Mouse (Mus musculus): ENCODE data around the gene Tmem163. TPM values are rescaled to one million over a fixed set of nuclear protein-coding genes. Genes with fewer than 3 reads are reported as not detected.

Gene Tmem163
- polyA plus RNA-seq, 1 experiment: 5.7 TPM

- no peak for TF ChIP-seq POLR2A (IDR thresholded peaks at IDR 0.05; ENCODE audit: borderline replicate concordance, control insufficient read depth, low read depth, low read length)
- TF ChIP-seq CTCF (IDR thresholded peaks at IDR 0.05; ENCODE audit: control insufficient read depth, insufficient read depth, low read length): no peak
- H3K4me3 ChIP-seq (replicated peaks; ENCODE audit: control insufficient read depth, low read depth, low read length): no peak overlapping the region
- peaks cover 2% of the 10 kb centered on the region; the same call in 1 of the 2 replicates for H3K4me1 ChIP-seq (ENCODE audit: control insufficient read depth, insufficient read depth, low read length)
- no peak overlapping the region for H3K27ac ChIP-seq (ENCODE audit: control insufficient read depth, insufficient read depth, low read depth, low read length, poor library complexity)
- WGBS: 19% methylated on average over 4 of the region's 4 CpGs
Observed at GRCm38 (mm10) chr1:127470175-127470574, 209.2 kb downstream of the Tmem163 start.

GRCm38 (mm10) chr1:127467238-127467637 is 212.1 kb downstream of the Tmem163 start:
- WGBS: 88% methylated on average over 5 of the region's 5 CpGs
- no peak overlapping the region for H3K4me3 ChIP-seq (replicated peaks; ENCODE audit: control insufficient read depth, low read depth, low read length)
- TF ChIP-seq CTCF (IDR thresholded peaks at IDR 0.05; ENCODE audit: control insufficient read depth, insufficient read depth, low read length): no peak
- TF ChIP-seq POLR2A (IDR thresholded peaks at IDR 0.05; ENCODE audit: borderline replicate concordance, control insufficient read depth, low read depth, low read length): no peak
- peaks cover 2% of the 10 kb centered on the region; the same call in 1 of the 2 replicates for H3K4me1 ChIP-seq (ENCODE audit: control insufficient read depth, insufficient read depth, low read length)
- H3K27ac ChIP-seq (ENCODE audit: control insufficient read depth, insufficient read depth, low read depth, low read length, poor library complexity): no peak overlapping the region

DNA sequence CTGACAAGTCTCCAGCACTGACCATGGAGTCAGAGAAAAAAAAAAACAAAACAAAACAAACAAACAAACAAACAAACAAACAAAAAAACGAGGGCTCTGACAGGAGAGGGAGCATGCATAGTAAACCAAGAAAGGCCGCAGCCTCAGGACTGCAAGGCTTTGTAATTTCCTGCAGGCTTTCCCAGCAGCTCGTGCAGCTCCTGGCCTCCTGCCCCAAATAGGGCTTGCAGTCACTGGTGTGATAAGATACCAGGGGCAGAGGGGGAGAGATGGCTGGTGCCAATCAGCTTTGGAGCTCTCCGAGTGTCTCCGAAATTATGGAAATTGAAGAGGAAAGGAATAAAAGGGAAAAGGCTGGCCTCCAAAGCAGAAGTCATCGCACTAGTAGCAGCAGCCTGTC is 214.1 kb downstream of the Tmem163 start:
- Histone ChIP-seq H3K4me3 (replicated peaks; ENCODE audit: control insufficient read depth, low read depth, low read length) (no peak overlapping the region), H3K27ac (ENCODE audit: control insufficient read depth, insufficient read depth, low read depth, low read length, poor library complexity) (no peak overlapping the region), H3K4me1 (ENCODE audit: control insufficient read depth, insufficient read depth, low read length) (peaks cover 2% of the 10 kb centered on the region; the same call in 1 of the 2 replicates)
- TF ChIP-seq CTCF (IDR thresholded peaks at IDR 0.05; ENCODE audit: control insufficient read depth, insufficient read depth, low read length) (no peak), POLR2A (IDR thresholded peaks at IDR 0.05; ENCODE audit: borderline replicate concordance, control insufficient read depth, low read depth, low read length) (no peak)
- WGBS: 74% methylated on average over 6 of the region's 6 CpGs

DNA sequence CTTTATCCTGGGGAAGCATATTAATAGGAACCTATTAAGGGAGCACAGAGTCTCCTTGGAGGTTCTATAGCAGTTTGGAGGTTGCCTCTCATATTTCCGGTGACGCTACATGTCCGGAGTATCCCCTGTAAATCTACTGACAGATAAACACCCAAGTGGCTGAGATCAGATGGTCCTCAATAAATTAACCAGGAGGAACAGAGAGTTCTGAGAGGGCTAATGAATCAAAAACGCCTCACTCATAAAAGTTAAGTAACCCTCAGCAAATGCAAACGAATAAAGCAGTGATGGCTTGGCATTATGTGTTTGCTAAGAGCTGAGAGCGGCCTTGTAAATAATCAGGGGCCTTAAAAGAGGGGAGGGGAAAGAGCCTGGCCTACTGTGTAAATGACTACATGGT is 215.3 kb downstream of the Tmem163 start:
- WGBS: 79% methylated on average over 6 of the region's 6 CpGs
- Histone ChIP-seq H3K4me3 (replicated peaks; ENCODE audit: control insufficient read depth, low read depth, low read length) (no peak overlapping the region), H3K4me1 (ENCODE audit: control insufficient read depth, insufficient read depth, low read length) (no peaks in the 10 kb centered on the region), H3K27ac (ENCODE audit: control insufficient read depth, insufficient read depth, low read depth, low read length, poor library complexity) (no peak overlapping the region)
- TF ChIP-seq CTCF (IDR thresholded peaks at IDR 0.05; ENCODE audit: control insufficient read depth, insufficient read depth, low read length): no peak
- TF ChIP-seq POLR2A (IDR thresholded peaks at IDR 0.05; ENCODE audit: borderline replicate concordance, control insufficient read depth, low read depth, low read length): no peak

DNA sequence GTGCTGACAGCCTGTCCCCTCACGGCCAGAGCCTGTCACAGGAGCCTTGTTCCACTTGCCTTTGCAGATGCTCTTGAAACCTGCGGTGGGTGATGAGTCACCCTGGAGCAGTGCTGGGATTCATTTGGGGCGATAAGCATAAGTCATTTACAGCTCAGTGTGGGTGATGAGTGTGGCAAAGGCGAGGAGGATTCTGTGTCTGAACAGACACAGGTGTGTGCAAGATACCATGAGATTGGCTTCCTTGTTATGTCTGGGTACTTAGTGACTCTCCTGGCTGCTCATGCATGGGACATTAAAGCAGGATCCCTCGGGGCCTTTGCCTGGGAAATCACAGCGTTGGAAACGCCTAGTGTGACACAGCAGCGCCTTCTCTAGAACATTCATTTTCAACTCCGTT is 218.3 kb downstream of the Tmem163 start:
- H3K27ac ChIP-seq (ENCODE audit: control insufficient read depth, insufficient read depth, low read depth, low read length, poor library complexity): no peak overlapping the region
- H3K4me3 ChIP-seq (replicated peaks; ENCODE audit: control insufficient read depth, low read depth, low read length): no peak overlapping the region
- H3K4me1 ChIP-seq (ENCODE audit: control insufficient read depth, insufficient read depth, low read length): no peaks in the 10 kb centered on the region
- WGBS: 81% methylated on average over 9 of the region's 9 CpGs
- TF ChIP-seq POLR2A (IDR thresholded peaks at IDR 0.05; ENCODE audit: borderline replicate concordance, control insufficient read depth, low read depth, low read length): no peak
- no peak for TF ChIP-seq CTCF (IDR thresholded peaks at IDR 0.05; ENCODE audit: control insufficient read depth, insufficient read depth, low read length)

GRCm38 (mm10) chr1:127459576-127459975 is 219.8 kb downstream of the Tmem163 start:
- TF ChIP-seq CTCF (IDR thresholded peaks at IDR 0.05; ENCODE audit: control insufficient read depth, insufficient read depth, low read length) (no peak), POLR2A (IDR thresholded peaks at IDR 0.05; ENCODE audit: borderline replicate concordance, control insufficient read depth, low read depth, low read length) (no peak)
- H3K27ac ChIP-seq (ENCODE audit: control insufficient read depth, insufficient read depth, low read depth, low read length, poor library complexity): no peak overlapping the region

DNA sequence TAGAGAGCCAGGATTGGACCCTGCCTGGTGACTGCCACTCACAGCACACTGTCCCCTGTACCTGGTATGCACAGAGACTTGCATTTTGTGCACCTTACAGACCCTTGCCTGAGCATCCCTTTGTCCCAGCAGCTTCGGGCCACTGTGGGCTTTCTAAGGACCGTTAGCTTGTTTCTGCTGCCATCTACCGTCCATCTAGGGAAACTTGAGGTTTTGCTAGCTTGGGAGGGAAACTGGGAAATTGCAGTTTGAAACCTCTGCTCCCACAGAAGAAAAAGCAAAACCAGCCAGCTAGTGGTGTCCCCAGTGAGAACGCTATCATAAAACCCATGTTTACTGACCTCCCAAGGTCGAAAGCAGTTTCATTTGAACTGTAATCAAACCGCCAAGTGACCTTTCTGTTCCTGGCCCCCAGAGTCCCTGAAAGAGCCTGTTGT is 220.3 kb downstream of the Tmem163 start:
- no peaks in the 10 kb centered on the region for H3K4me1 ChIP-seq (ENCODE audit: control insufficient read depth, insufficient read depth, low read length)
- TF ChIP-seq CTCF (IDR thresholded peaks at IDR 0.05; ENCODE audit: control insufficient read depth, insufficient read depth, low read length) (peak; percentile 58), POLR2A (IDR thresholded peaks at IDR 0.05; ENCODE audit: borderline replicate concordance, control insufficient read depth, low read depth, low read length) (no peak)

More at GRCm38 (mm10) chr1:127459576-127459975, 219.8 kb downstream of the Tmem163 start:
- H3K4me3 ChIP-seq (replicated peaks; ENCODE audit: control insufficient read depth, low read depth, low read length): no peak overlapping the region
- no peaks in the 10 kb centered on the region for H3K4me1 ChIP-seq (ENCODE audit: control insufficient read depth, insufficient read depth, low read length)
- 88% methylated on average over 7 of the region's 7 CpGs for WGBS

GRCm38 (mm10) chr1:127453397-127453796 is 226.0 kb downstream of the Tmem163 start:
- WGBS: 88% methylated on average over 6 of the region's 6 CpGs

More for the DNA sequence above, 220.3 kb downstream of the Tmem163 start:
- Histone ChIP-seq H3K27ac (ENCODE audit: control insufficient read depth, insufficient read depth, low read depth, low read length, poor library complexity) (no peak overlapping the region), H3K4me3 (replicated peaks; ENCODE audit: control insufficient read depth, low read depth, low read length) (no peak overlapping the region)
- 26% methylated on average over 6 of the region's 6 CpGs for WGBS

More at GRCm38 (mm10) chr1:127453397-127453796, 226.0 kb downstream of the Tmem163 start:
- no peaks in the 10 kb centered on the region for H3K4me1 ChIP-seq (ENCODE audit: control insufficient read depth, insufficient read depth, low read length)
- no peak overlapping the region for H3K27ac ChIP-seq (ENCODE audit: control insufficient read depth, insufficient read depth, low read depth, low read length, poor library complexity)
- H3K4me3 ChIP-seq (replicated peaks; ENCODE audit: control insufficient read depth, low read depth, low read length): no peak overlapping the region
- TF ChIP-seq CTCF (IDR thresholded peaks at IDR 0.05; ENCODE audit: control insufficient read depth, insufficient read depth, low read length): no peak
